Mouse (Mus musculus) right cerebral cortex, postnatal 36 days (tissue): ENCODE results near the gene Gm20931.
"Not testable (repeated sequence)": the region's sequence is repeated elsewhere in the genome, so short reads cannot be mapped to it uniquely, and the experiment has no call there.

Source experiments
- DNase-seq, 2 experiments: peaks; one replicate each; pipeline ENCODE4 v3.0.0; 2022; ENCODE audit warnings: low spot score in 2 of 2, mixed read lengths in 1 of 2

Gene Gm20931

DNA sequence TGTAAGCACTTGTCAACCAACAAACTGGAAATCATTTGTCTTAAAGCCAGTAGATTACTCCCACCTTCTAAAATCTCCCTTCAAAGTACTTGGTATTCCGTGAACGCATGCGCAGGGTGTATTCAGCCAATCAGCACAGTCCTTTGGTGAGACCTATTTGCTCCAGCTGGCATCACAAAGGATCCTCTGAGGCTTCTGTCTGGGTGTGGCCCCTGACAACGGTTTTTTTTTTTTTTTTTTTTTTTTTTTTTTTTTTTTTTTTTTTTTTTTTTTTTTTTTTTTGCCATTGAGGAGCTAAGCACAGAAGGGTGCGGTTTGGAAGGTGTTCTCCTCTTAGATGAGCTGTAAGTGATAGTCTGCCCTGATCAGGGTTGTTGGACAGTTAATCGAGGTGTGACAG lies at the start of gene Gm20931:
Gene Gm20931, plus strand, starts transcription at position 301 of the 400 bp plus-strand sequence.
- DNase-seq = not testable (repeated sequence)
